Mouse (Mus musculus): ENCODE results near the gene Srsf2.

DNA sequence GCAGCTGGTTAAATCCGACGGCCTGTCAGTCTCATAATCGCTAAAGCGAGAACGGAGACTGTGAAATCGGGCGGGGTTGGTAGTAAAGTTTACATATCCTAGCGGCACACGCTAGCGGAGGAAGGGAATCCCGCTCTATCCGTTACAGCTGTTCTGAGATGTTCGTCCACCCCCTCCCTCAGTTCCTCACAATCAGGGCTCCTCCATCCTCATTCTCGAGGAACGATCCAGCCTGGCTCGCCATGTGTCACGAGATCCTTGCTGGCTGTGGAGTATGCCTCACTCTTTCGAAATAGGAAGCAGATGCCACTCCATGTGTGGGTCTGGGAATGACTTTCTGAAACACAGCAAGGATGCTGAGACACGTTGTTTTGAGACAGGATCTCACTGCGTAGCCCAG, 21.1 kb upstream of the Srsf2 start:
- TF ChIP-seq CTCF (IDR thresholded peaks at IDR 0.05; ENCODE audit: borderline replicate concordance, control insufficient read depth, extremely low read depth, insufficient read depth, low read length, poor library complexity), result no peak
- TF ChIP-seq POLR2A (IDR thresholded peaks at IDR 0.05; ENCODE audit: control insufficient read depth, extremely low read depth, insufficient read depth, low read length, poor library complexity), result no peak

Measured in thymus, adult 2 months (tissue).